Mouse (Mus musculus): Measurements from ENCODE around the gene Fto.

Gene Fto

DNA sequence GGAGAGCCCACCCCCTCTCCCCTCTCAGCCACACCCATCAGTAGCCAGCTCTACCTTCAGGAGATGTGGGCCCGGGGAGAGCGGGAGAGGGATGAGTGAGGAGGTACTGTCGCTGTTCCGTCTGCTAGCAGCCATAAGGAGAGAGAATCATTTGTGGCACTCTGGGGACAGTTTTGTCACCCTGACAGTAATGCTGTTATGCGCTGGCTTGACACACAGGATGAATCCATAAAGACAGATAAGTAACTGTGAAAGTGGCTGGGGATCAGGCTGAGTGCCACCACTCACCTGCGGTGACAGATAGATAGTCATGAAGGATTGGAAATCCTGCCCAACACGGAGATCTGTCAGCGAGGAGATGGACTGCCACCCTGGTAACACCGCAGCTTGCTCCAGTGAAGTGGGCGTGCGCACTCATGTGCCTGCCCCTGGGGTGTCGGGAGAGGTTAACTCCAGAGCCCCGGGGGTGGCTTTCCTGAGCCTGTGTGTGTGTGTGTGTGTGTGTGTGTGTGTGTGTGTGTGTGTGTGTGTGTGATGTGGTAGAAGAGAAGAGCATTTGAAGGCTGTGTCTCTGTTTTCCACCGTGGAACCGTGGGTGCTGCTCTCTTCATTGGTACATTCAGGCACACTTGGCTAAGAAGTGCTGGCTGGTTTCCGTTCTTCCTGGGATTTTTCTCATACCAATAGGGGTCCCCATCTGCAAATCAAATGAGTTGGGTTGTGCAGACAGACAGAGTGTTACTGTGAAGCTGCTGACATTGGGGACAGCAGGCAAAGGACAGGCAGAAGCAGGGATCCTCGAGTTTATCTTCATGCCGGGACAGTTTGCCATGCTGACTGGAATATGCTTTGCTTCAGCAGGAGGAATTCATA lies 312.6 kb downstream of the Fto start:
- no peak for DNase-seq

DNA sequence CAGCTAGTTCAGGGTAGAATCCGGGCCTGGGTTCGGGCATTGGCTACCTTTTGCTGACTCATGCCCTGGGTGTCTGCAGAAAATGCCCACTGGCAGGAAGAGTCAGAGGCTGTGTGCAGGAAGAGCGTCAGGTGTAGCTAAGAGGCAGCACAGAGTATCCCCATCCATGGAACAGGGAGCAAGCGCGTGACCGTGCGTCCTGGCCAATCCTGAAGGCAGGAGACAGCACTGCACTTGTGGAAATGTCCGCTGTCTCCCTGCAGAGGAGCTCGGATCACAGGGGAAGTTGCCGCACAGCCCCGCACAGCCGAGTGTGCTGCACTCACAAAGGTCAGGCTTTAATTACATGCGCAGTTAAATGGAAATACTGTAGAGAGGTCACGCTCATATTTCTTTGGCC lies 316.3 kb downstream of the Fto start:
- no peak for DNase-seq

DNA sequence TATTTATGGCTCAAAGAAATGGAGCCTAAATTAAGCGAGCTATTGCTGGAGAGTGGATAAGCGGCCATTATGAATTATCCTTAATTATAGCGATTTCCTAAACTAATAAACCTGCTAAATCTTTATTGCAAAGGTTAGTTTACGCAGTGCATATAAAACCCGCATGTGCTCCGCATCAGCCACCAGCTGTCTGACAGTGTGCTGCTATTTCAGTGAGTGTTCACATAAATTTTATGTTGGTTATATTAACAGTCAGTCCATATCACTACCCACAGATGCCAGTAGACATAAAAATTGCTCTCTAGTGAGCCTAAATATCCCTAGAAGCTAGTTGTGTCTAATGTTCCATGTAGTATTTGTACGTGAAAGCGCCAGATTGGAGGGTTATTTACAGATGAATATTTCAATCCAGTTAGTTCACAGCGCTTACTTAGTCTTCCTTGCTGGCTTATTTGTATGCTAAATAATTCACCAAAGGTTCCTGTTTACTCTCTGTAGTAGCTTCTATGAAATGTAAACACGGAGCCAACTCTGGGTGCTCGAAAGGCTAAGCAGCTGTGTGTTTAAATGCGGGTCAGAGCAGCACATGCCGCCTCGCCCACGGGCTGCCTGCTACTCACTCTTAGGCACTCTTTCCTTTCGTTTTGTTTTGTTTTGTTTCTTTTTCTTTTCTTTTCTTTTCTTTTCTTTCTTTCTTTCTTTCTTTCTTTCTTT lies 317.2 kb downstream of the Fto start:
- DNase-seq = no peak

- no peak for DNase-seq
These were observed 319.1 kb downstream of the Fto start for GRCm38 (mm10) chr8:91632411-91632810.

DNA sequence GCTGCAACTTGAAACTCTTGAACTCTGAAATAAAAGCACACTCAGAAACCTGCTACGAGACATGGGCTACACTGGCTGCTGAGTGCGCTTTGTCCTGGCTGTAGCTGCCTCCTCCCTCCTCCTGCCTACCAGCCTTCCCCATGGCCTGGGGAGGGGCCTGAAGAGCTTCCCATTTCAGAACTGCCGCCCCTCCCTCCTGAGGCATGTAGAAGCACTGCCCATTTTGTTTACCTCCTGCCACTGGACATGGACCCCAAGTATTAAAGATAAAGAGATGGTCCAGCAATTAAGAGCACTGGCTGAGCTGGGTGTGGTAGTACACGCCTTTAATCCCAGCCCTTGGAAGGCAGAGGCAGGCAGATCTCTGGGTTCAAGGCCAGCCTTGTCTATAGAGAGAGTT lies 322.1 kb downstream of the Fto start:
- no peak for DNase-seq

DNA sequence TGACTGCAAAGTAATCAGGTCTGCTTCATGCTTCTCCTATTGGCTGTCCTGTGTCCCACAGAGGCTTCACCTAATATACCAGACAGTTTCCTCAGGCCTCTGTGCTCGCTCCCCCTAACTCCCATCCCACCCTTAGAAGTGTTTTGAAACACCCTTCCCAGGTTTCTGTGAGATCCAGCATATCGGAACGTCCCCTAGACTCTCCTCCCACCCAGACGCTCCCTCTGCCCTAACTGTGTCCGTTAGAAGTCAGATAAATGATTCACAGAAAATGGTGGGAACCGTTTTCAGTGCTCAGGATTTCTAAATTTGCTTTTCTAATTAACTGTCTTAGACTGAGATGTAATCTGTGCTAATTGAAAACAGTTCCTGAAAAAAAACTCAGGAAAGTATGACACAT lies 323.6 kb downstream of the Fto start:
- DNase-seq = no peak

- DNase-seq = no peak
These were observed 324.4 kb downstream of the Fto start for GRCm38 (mm10) chr8:91637684-91638083.

DNA sequence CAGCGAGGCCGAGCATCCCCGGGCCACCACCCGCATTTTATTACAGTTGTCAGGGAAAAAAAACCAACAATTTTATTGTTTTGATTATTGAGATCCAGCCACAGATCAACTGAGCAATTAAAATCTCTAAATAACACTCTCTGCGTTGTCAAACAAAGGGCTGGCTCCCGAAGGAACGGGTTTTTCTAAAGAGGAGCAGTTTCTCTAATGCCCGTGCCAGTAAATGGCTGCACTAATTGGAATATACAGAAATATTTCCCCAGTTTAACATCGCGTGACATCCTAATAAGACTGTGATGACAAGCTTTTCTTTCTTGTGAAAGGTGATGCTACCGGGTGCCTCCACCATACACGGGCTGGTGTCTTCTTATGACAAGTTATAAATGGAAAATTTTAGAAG lies 324.9 kb downstream of the Fto start:
- DNase-seq = no peak

GRCm38 (mm10) chr8:91640471-91640870 lies 327.1 kb downstream of the Fto start:
- no peak for DNase-seq

- no peak for DNase-seq
These were observed 332.2 kb downstream of the Fto start for GRCm38 (mm10) chr8:91645484-91645883.

DNA sequence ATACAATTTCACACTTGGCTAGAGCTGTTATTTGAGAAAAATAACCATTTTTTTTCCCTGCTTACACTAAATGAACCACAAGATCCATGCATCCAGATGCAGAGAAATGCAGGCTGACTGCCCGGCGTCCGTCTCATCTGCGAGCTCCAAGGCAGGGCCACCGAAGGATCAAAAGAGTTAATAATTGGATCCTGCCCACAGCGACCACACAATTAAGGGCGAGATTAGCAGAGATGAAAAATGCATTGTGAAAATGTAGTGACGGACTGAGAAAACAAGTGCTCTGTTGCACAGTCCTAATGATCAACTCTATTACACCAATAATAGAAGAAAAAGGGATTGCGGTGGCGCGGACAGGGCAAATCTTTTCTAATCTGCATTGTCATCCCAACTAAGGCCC lies 334.6 kb downstream of the Fto start:
- no peak for DNase-seq

DNA sequence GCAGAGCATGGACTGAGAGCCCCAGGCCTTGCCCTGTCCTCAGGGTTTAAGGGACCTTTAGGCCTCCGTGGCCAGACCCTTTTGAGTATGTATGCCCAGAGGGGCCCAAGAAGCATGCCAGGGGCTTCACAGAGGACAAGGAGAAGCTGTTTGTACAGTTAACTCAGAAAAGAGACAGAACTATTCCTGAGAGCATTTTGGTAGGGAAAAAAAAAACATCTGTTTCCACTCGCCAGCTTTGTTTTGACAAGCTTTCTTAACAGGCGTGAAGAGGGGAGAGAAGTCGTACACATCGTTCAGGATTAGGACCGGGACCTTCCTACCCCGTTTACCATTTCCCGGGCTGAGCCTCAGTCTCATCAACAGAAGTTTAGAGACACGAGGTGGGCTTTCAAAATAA lies 335.5 kb downstream of the Fto start:
- no peak for DNase-seq

DNA sequence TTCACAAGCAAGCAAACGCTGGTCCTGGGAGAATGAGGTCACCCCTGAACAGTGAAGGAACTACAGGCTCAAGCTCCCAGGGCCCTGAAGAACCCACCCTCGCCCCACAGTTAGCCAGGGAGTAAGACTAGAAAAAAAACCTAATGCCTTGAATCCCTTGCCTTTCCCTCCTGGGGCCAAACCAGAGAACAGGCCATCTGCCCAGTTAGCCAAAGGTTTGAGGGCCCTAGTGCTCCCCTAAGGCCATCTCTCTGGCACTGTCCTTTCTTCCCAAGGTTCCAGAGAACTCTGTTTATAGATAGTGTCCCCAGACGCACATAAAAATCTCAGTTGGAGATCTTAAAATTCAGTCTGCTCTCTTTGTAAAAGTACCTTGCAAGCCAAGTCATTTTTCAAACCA lies 340.2 kb downstream of the Fto start:
- no peak for DNase-seq

GRCm38 (mm10) chr8:91657381-91657780 lies 344.1 kb downstream of the Fto start:
- DNase-seq = no peak

DNA sequence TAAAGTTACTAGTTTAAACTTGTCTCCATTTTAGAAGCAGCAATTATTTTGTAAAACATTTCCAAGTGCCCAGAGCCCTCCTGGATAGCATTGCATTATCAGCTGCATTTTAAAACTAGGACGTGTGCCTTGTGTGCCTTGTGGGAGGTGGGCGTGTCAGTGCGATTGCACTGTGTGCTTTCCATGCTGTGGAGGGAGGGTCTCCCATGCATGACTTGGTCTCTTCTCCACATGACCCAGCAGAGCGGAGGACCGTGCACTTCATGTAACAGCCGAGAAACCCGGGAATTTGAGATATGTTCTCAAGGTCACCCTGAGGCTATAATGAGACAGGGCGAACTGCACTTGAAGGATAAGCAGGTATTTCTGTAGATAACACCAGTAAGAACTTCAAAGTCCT lies 347.6 kb downstream of the Fto start:
- DNase-seq = no peak

- DNase-seq = no peak
These were observed 356.2 kb downstream of the Fto start for GRCm38 (mm10) chr8:91669461-91670071.

- no peak for DNase-seq
These were observed 363.6 kb downstream of the Fto start for GRCm38 (mm10) chr8:91676928-91677327.

- no peak for DNase-seq
These were observed 366.1 kb downstream of the Fto start for GRCm38 (mm10) chr8:91679451-91679850.

GRCm38 (mm10) chr8:91680125-91680524 lies 366.8 kb downstream of the Fto start:
- DNase-seq = no peak

DNA sequence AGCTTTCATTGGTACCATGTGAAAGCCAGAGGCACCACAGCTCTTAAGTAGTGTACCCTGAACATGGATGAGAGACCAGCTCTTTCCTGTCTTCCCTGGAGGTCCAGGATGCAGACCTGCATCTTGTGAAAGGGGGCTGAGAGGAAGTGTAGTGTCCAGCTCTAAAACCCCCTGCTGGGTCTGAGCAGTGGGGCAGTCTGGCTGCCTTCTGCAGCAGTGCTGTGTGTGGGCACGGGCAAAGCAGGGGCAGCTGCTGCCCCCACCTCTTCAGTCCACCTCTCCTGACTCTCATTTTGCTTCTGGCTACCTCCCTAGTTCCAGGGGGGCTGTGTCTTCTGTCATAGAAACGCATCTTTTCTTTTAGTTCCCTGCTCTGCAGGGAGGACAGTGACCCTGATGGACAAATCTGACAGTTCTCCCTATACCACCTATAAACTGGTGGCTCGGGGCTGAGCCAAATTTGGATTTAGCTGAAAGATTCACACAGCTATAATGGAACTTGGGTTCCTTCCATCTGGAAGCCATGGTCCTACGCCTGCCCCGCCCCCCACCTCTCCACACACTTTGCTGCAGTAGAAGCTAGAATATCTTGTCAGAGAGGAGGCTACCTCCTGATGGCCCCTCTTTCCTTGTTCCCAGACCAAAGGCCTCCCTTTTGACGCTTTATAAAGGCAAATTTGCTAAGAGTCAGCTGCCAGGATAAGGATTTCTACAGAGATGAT lies 371.4 kb downstream of the Fto start:
- no peak for DNase-seq

GRCm38 (mm10) chr8:91685408-91685807 lies 372.1 kb downstream of the Fto start:
- DNase-seq = no peak

DNA sequence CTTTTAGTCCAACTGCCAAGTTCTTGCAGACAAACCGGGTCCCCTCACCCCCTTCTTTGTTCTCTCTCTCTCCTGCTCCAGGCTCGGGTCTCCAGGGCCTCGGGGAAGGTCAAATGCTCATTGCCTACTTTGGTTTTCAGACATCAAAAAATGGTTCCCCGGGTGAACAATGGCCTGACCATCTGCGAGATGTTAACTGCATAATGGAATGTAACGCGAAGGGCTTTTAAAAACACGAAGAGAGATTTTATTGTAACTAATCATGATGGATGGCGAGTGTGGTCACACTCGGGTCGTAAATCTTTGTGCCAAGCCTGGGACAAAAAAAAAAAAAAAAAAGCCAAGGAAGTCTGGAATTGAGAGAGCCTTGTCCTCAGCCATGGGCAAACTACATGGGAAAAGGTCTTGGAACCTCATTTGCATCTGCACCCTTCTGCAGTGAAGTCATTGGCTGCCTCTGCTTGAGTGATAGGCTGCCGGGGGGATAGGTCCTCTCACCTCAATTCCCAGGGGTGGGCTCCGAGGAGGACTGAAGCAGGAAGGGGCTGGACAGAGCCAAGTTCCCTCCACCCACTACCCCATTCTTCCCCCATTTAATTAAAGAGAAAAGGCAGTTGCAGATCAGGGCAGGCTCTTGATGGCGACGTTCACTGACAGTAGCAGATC lies 378.9 kb downstream of the Fto start:
- no peak for DNase-seq

GRCm38 (mm10) chr8:91706533-91706932 lies 393.2 kb downstream of the Fto start:
- no peak for DNase-seq

All from thymus, postnatal 36 days (tissue).